Mouse (Mus musculus) heart, postnatal 4 days (tissue): Measurements from ENCODE around the gene Vtcn1. TPM values are rescaled to one million over a fixed set of nuclear protein-coding genes. Genes with fewer than 3 reads are reported as not detected.
A peak's percentile ranks its signal among the peaks of the same experiment; 100 is the strongest.

Source experiments
- DNase-seq: peaks from one replicate; pipeline ENCODE4 v3.0.0; 2021
- total RNA-seq, 2 experiments: library from RNA; stranded (reverse); gene quantifications; 2 replicates each; pipeline ENCODE4 v1.2.3; 2021

The Vtcn1 gene
- total RNA-seq, 2 experiments from 2014 or later = 0.63 to 0.95 TPM

DNA sequence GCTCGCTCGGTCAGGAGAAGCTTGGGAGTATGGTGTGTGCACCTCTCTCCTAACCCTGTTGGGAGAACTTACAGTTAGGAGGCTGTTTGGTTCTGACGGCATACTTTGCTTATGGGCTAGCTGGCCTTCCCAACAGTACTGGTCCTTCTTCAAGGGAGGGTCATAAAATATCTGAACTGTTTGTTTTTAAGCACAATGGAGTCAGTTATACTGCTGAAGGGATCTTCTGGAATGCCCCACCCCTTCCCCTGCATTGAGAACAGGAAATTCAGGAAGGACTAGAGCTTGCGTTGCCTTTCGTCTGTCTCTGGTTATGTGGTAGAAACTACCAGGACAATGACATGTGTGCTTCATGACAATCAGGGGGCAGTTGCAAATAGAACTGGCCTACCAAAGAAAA lies 31.9 kb downstream of the Vtcn1 start:
- no peak for DNase-seq

DNA sequence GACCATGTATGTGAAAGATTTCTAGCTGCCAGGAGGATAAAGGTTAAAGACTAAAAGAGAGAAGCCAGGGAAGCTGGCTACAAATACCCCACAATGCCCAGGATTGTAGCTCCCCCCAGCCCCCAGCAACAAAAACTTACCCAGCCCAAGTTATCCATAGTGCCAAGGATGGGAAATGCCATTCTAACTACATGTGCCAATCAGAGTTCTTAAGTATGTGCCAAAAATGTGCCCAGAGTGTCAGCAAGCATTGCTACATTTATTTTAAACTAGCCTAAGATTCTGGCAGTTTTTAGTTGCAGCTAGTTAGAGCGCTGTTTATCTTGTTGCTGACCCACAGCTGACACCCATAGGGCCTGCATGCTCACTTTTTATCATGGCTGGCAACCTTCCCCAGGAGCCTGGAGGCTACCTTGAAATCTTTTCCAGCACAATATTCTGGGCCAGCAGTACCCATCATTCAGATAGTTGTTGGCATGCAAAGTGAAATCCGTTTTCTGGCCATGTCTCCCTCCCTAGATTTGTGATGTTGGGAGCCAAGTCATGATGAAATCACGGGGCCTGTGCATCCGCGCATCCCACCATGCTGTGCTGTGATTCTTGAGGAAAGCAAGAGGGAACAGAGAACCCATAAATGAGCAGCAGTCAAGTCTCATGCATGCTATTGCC lies 33.2 kb downstream of the Vtcn1 start:
- DNase-seq = peak; percentile 6

GRCm38 (mm10) chr3:100861307-100862303 lies 36.3 kb downstream of the Vtcn1 start:
- DNase-seq = no peak

DNA sequence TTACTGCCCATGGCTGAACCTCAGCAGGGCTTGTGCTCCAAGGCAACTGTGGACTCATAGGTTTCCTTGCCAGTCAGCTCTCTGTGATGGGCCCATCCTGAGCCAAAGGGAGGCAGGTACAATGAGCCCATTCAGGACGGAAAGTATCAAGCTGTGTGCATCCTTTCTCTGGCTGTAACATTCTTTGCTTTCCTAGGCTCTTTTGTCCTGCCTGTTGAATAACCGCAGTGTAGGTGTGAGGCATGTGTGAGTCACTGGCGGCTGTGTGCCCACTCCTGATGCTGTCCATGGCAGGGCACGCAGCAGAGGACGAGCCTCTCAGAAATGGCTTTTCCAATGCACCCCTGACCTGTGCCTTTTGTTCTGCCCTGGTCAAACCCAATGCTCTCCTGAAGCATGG lies 41.7 kb downstream of the Vtcn1 start:
- no peak for DNase-seq

GRCm38 (mm10) chr3:100877057-100877456 lies 51.8 kb downstream of the Vtcn1 start:
- DNase-seq = no peak

DNA sequence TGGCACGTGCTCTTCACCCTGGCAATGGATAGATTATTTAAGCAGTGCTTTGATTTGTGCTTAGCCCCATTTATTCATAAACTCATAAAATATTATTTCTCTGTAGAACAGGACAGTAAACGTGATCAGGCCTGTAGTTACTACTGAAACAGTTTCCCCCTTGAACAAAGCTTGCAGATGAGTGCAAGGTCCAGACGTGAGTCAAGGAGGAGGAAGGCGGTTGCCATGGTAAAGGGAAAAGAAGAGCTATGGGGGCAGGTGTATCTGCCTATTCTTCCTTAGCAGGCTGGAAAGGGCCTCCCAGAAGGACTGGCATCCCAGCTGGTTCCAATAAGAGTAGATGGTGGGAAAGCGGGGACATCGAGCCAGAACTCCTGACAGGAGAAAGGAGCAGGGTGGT lies 56.1 kb downstream of the Vtcn1 start:
- no peak for DNase-seq

GRCm38 (mm10) chr3:100881843-100882634 lies 56.8 kb downstream of the Vtcn1 start:
- DNase-seq = no peak

DNA sequence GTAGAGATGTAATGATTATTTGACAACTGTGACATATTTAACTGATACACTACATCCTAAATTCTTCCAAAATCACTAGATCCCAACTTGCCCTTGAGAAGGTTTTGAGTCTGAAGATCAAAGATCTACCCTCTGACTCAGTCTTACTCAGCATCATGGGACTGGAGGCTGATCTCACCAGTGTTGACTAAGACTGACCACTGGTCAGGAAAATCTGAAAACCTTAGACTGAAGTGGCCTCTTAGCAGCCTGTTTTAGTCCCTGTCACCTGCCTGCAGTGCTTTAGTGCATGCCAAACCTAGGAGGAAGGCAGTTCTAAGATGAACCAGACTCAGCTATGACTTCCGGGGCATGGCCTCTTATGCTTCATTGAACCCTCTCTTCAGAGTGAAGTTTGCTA lies 64.0 kb downstream of the Vtcn1 start:
- no peak for DNase-seq

DNA sequence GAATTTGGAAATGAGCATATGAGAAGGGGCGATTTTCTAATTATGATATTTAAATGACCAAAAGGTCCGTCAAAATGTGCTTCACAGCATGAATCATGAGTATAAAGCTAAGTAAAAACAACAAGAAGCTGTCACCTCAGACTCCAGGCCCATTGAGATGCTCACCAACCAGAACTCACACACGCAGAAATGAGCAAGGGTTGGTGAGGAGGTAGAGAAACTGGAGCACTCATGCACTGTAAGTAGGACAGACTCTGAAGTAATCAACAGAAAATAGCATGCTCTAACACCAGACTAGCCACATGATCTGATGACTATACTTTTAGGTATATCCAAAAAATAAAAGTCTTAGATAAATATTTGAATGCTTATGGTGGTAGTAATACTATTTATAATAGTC lies 65.1 kb downstream of the Vtcn1 start:
- no peak for DNase-seq

- DNase-seq = no peak
Measured at GRCm38 (mm10) chr3:100892383-100893335, 67.4 kb downstream of the Vtcn1 start.

- no peak for DNase-seq
Measured at GRCm38 (mm10) chr3:100895500-100895899, 70.2 kb downstream of the Vtcn1 start.

GRCm38 (mm10) chr3:100906128-100906527 lies 80.9 kb downstream of the Vtcn1 start:
- DNase-seq = no peak

DNA sequence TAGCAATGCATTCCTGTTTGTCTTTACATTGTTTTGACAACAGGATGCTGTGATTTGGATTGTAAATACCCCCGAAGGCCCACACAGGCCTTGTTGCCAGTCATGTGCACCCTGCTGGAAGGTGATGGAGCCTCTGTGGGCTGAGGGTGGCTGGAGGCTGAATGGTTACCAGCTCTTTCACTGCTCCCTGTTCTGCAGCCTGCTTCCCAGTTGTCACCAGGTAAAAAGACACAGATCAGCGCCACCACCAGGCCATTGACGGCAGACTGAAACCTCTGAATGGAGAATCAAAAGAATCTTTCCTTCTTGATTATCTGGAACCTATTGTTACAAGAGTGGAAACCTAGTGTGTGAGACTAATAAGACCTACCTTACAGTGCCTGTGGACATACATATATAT lies 81.7 kb downstream of the Vtcn1 start:
- DNase-seq = peak; percentile 36

DNA sequence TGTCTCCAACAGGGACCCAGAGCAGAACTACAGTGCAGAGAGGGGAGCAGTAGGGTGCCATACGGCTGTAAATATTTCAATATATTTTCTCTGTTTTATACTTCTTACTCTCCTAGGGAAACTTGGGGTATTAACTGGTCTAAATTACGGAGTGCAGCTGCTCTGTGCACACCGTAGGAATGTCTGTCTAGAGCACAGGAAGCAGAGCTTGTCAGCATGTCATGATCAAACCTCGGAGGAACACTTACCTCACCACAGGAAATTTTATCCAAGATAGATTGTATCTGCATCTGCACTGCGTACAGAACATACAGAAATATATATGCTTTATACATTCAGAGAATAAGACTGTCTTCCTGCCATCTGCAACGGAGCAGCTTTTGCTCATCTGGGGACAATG lies 83.3 kb downstream of the Vtcn1 start:
- no peak for DNase-seq

DNA sequence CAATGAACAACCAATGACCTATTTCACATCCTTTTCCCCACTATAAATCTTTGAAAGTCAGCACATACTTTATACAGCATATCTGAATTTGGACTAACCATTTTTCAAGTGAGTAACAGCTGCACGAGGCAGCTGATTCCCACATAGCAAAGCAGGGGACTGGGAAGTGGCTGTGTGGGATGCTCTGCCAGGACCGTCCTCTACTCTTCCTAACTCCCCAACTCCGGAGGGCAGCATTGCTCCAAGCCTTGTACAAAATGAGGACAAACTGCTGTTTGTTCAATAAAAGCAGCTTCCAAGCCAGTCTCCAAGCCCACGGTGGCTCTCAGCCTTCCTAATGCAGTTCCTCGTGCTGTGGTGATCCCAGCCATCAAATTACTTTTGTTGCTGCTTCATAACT lies 85.4 kb downstream of the Vtcn1 start:
- no peak for DNase-seq

DNA sequence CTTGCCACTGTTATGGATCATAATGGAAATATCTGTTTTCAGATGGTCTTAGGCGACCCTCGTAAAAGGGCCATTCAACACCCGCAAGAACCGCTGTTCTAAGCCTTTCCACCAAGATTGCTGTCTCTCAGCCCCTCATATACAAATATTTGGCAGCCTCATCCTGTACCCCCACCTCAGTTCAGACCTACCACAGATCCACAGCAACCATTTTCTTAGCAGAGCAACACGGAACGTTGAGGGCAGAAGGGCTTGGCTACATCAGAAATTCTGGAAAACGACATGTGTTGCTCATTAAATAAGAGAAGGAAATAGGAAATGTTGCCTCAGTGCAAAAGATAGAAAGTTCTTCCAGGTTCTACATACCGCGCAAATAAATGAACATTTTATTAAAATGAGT lies 85.8 kb downstream of the Vtcn1 start:
- no peak for DNase-seq

DNA sequence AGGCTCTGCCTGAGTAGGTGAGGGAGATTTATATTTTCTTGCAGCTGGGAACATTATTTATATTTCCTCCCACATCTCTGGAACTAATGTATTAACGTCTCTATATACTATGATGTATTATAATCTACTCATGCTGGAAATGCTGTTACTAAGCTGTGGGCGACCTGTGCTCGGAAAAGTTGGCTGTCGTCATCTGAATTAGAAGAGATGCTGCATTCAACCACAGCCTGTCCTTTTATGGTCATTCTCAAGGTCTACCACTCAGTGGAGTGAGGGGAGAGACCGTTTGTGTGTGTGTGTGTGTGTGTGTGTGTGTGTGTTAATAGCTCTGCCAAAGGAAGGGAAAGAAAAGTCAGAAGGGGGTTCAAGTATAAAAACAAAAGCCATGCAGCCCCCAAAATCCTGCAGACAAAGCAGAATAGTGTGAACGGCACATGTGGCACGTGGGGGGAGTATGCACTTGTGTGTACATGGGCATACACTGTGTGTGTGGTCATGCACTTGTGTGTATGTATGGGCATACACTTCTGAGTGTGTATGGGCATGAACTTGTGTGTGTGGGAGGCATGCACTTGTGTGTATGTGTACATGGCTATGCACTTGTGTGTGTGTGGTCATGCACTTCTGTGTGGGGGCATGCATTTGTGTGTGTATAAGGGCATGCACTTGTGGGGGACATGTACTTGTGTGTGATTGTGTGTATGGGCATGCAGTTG lies 86.4 kb downstream of the Vtcn1 start:
- DNase-seq = no peak

DNA sequence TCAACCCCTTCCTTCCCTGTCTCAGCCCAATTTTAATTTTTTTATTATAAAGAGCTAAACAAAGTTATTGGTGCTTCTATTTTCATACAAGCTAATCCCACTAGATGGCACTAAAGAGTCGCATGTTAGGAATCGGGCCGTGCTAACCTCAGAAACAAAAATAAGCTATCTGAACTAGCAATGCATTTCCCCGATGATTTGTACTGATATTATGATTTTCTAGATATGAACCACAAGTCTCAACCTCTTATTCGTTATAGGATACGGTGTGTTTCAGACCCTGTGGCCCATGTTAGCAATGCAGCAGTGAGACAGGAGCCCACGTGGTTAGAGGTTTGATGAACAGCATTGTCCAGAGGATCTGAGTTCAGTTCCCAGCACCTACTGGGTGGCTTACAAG lies 91.6 kb downstream of the Vtcn1 start:
- peak; percentile 19 for DNase-seq

DNA sequence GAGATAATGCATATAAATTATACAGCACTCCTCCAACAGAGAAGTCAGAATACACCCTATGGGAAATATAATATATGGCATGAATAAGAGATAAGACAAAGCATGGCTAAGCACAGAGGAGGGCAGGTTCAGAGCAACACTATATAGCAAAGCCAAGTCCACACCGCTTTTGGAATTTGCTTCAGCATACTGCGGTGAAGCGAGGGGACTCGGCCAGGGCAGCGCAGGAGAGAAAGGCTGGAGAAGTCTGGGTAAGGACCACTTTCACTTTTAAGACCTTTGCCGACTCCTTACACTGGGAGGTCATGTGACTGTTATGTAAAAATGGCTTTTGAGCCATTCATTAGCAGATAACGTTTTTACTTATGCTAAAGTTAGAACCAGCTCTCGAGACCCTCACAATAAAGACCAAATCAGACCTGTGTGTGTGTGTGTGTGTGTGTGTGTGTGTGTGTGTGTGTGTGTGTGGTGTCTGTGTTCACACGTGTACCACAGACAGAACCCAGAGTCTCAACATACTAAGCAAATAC lies 95.4 kb downstream of the Vtcn1 start:
- no peak for DNase-seq

DNA sequence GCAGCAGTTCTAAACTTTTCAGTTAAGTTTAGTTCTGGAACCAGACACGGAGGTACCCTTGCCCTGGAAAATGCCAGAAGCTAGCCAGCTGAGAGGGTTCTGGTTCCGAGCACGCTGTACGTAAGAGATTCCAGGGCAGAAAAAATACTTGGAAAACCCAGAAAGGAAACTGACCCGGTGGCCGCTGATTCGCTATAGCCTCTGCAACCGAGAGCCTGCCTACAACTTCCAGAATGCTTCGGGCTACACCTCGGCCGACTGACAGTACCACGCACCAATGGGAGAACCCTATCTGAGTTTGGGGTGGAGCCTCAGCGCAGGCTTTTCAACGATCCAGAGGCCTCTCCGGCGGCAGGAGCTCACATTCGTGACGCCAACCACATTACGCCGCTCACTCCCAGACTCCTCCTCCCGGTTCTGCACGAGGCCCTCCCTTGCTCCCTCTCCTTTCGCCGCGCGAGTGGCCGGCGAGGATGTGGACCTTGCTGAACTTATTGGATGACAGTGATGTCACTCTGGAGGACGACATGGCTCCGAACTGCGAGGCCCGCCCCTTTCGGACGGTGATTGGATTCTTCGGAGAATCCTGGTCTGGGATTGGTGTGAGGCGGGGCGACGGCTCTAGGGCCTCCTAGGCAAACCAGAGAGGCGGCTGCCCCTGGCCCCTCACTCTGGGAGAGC lies 96.7 kb downstream of the Vtcn1 start, which contains the start of gene Trim45:
Trim45 (plus strand) TSS at position 378 of the 681 bp plus-strand sequence.
- DNase-seq = peak; percentile 98
